Mouse (Mus musculus) B cell, adult 62 days (primary cell): ENCODE results near the gene Stra8. TPM values are rescaled to one million over a fixed set of nuclear protein-coding genes. Genes with fewer than 3 reads are reported as not detected.

ENCODE experiments used
- total RNA-seq: library from RNA; stranded (reverse); gene quantifications from 4 replicates; pipeline ENCODE4 v1.2.4, GENCODE M21; 2023

The Stra8 gene
- not detected in 4 replicates for total RNA-seq

GRCm38 (mm10) chr6:34919956-34920355 lies at the start of gene Stra8:
Gene Stra8, plus strand, starts transcription at chr6:34920163.

DNA sequence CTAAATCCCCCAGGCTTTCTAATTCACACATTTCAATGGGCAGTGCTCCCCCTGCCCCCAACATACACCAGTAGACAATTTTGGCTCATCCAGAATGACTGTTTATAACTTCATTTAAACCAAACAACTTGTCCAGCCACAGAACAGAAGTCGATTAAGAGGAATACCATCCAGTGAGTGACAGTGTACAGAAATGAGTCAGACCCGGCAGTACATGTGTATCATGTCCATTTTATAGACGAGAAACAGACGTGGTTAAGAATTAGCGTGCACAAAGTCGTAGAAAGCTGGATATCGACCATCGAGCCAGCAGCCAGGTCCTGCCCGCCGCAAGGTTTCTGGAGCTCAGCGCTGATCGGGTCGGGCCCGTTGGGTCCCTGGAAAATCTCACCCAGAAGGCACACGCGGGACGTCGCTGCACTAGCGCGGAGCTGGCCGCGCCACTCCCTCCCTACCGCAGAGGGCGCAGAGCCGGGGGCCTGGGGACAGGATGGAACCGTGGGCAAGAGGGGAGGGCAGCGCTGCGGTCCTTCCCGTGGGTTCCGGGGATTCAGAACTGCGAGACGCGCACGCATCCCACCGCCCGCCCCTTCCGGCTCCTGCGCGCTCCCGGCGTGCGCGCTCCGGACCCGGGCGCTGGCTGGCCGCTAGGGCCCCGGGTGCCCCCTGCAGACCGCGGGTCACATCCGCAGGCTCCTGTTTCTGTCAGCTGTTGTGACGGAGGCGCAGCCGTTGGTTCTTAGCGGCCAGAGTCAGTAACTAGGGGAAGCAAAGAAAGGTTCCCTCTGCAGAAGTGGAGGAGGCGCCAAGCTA lies 42.2 kb upstream of the Stra8 start, which contains the start of gene Cyren:
TSS of gene Cyren (minus strand) at position 552 of the 813 bp plus-strand sequence.

DNA sequence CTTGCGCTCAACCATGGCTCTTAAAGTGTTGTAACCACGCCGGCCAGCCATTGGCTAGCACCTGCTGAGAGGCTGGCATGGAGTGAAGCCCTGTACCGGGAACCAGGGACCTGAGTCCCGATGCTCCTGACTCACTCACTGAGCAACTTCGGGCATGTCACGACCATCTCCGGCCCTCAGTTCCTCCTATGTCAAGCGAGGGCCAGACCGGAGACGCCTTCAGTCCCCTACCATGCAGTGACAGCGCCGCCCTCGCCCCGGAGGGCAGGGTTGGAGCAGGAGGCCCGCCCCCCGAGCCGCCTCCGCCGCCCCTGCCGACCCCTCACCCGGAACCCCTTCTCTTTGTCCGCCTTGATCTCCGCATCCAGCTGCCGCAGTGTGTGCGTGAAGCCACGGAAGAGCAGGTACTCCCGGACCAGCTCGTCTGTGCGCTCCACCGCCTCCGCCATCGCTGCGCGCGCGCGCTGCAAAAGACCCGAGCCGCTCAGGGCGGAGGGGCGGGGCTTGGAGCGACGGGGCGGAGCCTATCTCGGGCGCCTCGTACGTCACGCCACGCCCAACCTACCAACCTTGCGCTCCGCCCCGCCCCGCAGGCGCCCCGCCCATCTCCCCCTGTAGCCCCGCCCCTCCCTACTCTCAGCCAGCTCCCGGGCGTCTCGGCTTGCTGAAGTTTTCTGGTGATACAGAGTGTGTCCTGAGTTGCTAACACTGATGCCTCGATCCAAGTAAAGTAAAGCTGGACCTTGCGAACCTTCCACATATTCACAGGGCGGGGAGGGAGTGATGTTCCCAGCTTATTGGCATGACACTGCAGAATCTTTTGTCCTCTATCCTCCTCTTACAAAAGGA lies 9.4 kb upstream of the Stra8 start, which contains the start of gene Wdr91:
TSS of gene Wdr91 (minus strand) at position 506 of the 849 bp plus-strand sequence.

DNA sequence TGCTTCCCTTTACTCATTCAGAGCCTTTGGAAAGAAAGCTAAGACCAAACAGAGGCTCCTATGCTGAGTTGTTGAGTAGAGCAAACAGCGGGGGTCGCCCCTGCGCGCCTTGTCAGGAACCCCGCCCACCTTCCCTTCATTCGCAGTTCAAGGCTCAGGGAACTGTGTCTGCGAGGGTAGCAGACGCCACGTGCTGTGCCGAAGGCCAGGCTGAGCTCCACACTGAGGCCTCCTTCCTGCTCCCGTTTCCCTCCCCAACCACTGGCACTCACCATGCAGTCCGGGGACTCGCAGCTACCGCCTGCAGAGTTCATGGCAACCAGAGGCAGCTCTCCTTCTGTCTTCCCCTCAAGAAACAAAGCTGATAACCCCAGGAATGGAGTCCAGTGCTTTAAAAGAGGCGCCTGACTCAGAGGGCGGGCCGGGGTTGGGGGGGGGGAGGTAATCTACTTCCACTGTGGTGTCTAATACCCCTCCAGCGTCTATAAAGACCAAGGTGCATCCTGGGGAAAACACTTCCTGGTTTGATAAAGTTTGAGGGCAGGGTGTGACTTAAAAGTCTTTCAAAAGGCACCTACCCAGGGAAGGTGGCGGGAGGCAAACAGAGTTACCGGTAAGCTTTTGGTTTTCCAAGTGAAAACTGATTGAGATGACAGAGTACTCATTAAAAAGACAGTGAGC lies 68.3 kb downstream of the Stra8 start, which contains the start of gene Slc23a4:
TSS of gene Slc23a4 (minus strand) at position 324 of the 681 bp plus-strand sequence.

Other genes starting within 250 kb of the Stra8 start
- gene Agbl3, start 139.7 kb upstream of the Stra8 start, total RNA-seq: 4.4 to 6.2 TPM (median 5.1 TPM) in 4 replicates
- gene Tmem140, start 57.0 kb upstream of the Stra8 start, total RNA-seq: 5.9 to 14.9 TPM (median 13.1 TPM) in 4 replicates
- gene Cyren, start 42.1 kb upstream of the Stra8 start, total RNA-seq: 10.6 to 15.0 TPM (median 12.1 TPM) in 4 replicates
- gene Wdr91, start 9.3 kb upstream of the Stra8 start, total RNA-seq: 53.7 to 74.7 TPM (median 69.7 TPM) in 4 replicates
- gene Slc23a4, start 68.2 kb downstream of the Stra8 start, total RNA-seq: 0.27 to 0.69 TPM (median 0.36 TPM) in 3 of 4 replicates, not detected in the other
- gene Cnot4, start 213.6 kb downstream of the Stra8 start, total RNA-seq: 46.5 to 54.2 TPM (median 51.0 TPM) in 4 replicates